Comparison of ENCODE assay signal across 24 mouse cellular contexts in the genomic region with DNA sequence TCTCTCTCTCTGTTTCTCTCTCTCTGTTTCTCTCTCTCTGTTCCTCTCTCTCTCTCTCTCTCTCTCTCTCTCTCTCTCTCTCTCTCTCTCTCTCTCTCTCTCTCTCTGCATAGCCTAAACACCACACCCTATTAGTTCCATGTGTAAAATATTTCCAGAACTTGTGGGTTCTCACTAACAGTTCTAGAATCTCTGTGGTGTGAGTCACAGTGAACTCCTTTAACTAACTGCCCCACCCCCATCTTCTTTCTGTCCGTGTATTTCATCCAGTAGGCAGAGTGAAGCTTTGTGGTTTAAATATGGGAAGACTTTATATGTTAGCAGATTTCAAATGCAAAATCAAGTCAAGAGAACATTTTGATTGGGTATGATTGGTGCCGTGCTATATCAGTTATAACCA.
DNase-seq lines count a peak whose midpoint lies in the region; ATAC-seq and TF ChIP-seq lines count a peak whose summit lies in the region.
"Had no signal": no experiment of that assay in that cellular context is flagged by ENCODE, and none has a peak within 500 bp of the region (broad histone marks: within the 10 kb centered on the region; RNA-seq: fewer than 3 reads in every experiment).

No protein-coding gene starts in this region.

- peak; percentile 93 for ATAC-seq in Patski
- ATAC-seq: activated CD4-positive, CD25-positive, alpha-beta regulatory T cell, adult 4 months; forebrain, embryonic 13.5 days; forebrain, embryonic 15.5 days; forebrain, postnatal 0 days had no signal

- no peaks in the 10 kb centered on the region for H3K36me3 ChIP-seq in myocyte (ENCODE audit: control insufficient read depth, insufficient read depth)
- H3K36me3 ChIP-seq: embryonic facial prominence, embryonic 13.5 days; embryonic facial prominence, embryonic 15.5 days; forebrain, embryonic 15.5 days had no signal

- no peak overlapping the region for H3K4me3 ChIP-seq in myocyte
- H3K4me3 ChIP-seq: embryonic facial prominence, embryonic 13.5 days; embryonic facial prominence, embryonic 15.5 days; erythroblast, embryonic 14.5 days; forebrain, embryonic 13.5 days; forebrain, embryonic 15.5 days had no signal

- no peaks in the 10 kb centered on the region for H3K79me2 ChIP-seq in myocyte (ENCODE audit: control insufficient read depth, insufficient read depth)

- DNase-seq in 3T3-L1 (ENCODE audit: low read depth, low spot score) (peak; percentile 77), Patski (ENCODE audit: low read depth, low spot score) (peak; percentile 27)
- DNase-seq in Muller cell, postnatal 12 days (ENCODE audit: inconsistent ontology term): peak; percentile 73
- no peak for DNase-seq in B cell, adult 2 months
- no peak for DNase-seq in retina, embryonic 14.5 days (ENCODE audit: low spot score)
- no peak for DNase-seq in gastrocnemius, postnatal 36 days
- no peak for DNase-seq in thymus, postnatal 25 days
- DNase-seq: adrenal gland, adult 8-10 months; adrenal gland, postnatal 14 days; adrenal gland, postnatal 36 days; cerebellum, adult 18-20 months; cerebellum, adult 8-10 months; cerebellum, adult 9-11 months; cerebellum, postnatal 14 days; cerebellum, postnatal 36 days; embryo, embryonic 11 days; forebrain, postnatal 0 days had no signal

- no peak overlapping the region for H3ac ChIP-seq in myocyte (ENCODE audit: control insufficient read depth, insufficient read length)

- TF ChIP-seq POLR2A in myocyte (IDR thresholded peaks at IDR 0.05; ENCODE audit: insufficient read length, low read depth): no peak

- CTCF ChIA-PET in Patski (lab: Charles Lee): no interaction called here

- in situ Hi-C loops in Patski (cut with MboI; ENCODE audit: low pct_unique_long_range_greater_than_20kb): no loop called here

- H3K27me3 ChIP-seq in Patski (no peaks in the 10 kb centered on the region), myocyte (ENCODE audit: control insufficient read depth, insufficient read depth, insufficient read length) (no peaks in the 10 kb centered on the region)
- H3K27me3 ChIP-seq: embryonic facial prominence, embryonic 13.5 days; embryonic facial prominence, embryonic 15.5 days; forebrain, embryonic 13.5 days; forebrain, embryonic 15.5 days had no signal

- TF ChIP-seq CTCF in Patski (IDR thresholded peaks at IDR 0.05): no peak

- POLR2A ChIA-PET in Patski (lab: Charles Lee): no interaction called here

- H3K4me2 ChIP-seq in myocyte (ENCODE audit: low read depth): peak overlapping the region; percentile 10
- H3K4me2 ChIP-seq: embryonic facial prominence, embryonic 13.5 days; embryonic facial prominence, embryonic 15.5 days; forebrain, embryonic 13.5 days; forebrain, embryonic 15.5 days had no signal

- intact Hi-C loops in gastrocnemius, postnatal 36 days (cut with DNase I): no loop called here

TF ChIP-seq in myocyte, 11 proteins besides CTCF, POLR2A, EP300 and RAD21:
- TF ChIP-seq SRF (IDR thresholded peaks at IDR 0.05; ENCODE audit: control insufficient read depth, insufficient read length, low read depth) (no peak), MYOG (IDR thresholded peaks at IDR 0.05; ENCODE audit: control insufficient read depth in 1 of 3, insufficient read depth in 1 of 3, insufficient read length in 2 of 3, low read depth in 2 of 3) (no peak), USF1 (IDR thresholded peaks at IDR 0.05; ENCODE audit: low read depth) (no peak), CEBPB (IDR thresholded peaks at IDR 0.05; ENCODE audit: insufficient read depth, poor library complexity, severe bottlenecking) (no peak), MYOD1 (IDR thresholded peaks at IDR 0.05; ENCODE audit: control insufficient read depth in 1 of 3, insufficient read length in 2 of 3, low read depth in 2 of 3) (no peak), TCF3 (IDR thresholded peaks at IDR 0.05; ENCODE audit: insufficient read length, low read depth) (no peak), MAX (IDR thresholded peaks at IDR 0.05; ENCODE audit: low read depth) (no peak), REST (IDR thresholded peaks at IDR 0.05; ENCODE audit: insufficient read depth, insufficient read length) (no peak), TCF12 (IDR thresholded peaks at IDR 0.05; ENCODE audit: insufficient read depth, poor library complexity, severe bottlenecking) (no peak), E2F4 (IDR thresholded peaks at IDR 0.05; ENCODE audit: insufficient read depth) (no peak), POLR2AphosphoS2 (IDR thresholded peaks at IDR 0.05; ENCODE audit: insufficient read length, low read depth) (no peak)

Comparison
In these comparisons a context has a peak if more than half of its experiments do, and no peak if none do; other contexts are left out.
1. DNase-seq: peak in 3T3-L1 (single experiment), Muller cell, postnatal 12 days (single experiment) and Patski (single experiment); none in B cell, adult 2 months (0 of 2), retina, embryonic 14.5 days (single experiment), gastrocnemius, postnatal 36 days (0 of 2) and thymus, postnatal 25 days (single experiment).